Mouse (Mus musculus) midbrain, embryonic 16.5 days (tissue): ENCODE results near the gene Dagla. TPM values are rescaled to one million over a fixed set of nuclear protein-coding genes. Genes with fewer than 3 reads are reported as not detected.

Experiments
- ATAC-seq: fragments of 200-750 bp; cut with Nextera tagmentation; 2 replicates; pipeline ENCODE4 v1.8.0; 2017; ENCODE audit warnings: moderate TSS enrichment
- H3K27ac ChIP-seq: fragments of 300-500 bp; sonication (generic); 2 replicates; pipeline ENCODE4 v1.5.1; 2014; ENCODE audit warnings: mild to moderate bottlenecking, low read length, mixed read lengths
- H3K27me3 ChIP-seq: fragments of 300-500 bp; sonication (generic); 2 replicates; pipeline ENCODE4 v1.6.1; 2014; ENCODE audit warnings: low read depth, low read length, mixed read lengths; ENCODE audit not compliant: control insufficient read depth, insufficient read depth
- H3K36me3 ChIP-seq: fragments of 300-500 bp; sonication (generic); 2 replicates; pipeline ENCODE4 v1.6.1; 2014; ENCODE audit warnings: mild to moderate bottlenecking, low read length, moderate library complexity, mixed read lengths; ENCODE audit not compliant: control insufficient read depth, insufficient read depth
- H3K4me1 ChIP-seq: fragments of 300-500 bp; sonication (generic); 2 replicates; pipeline ENCODE4 v1.6.1; 2014; ENCODE audit warnings: mild to moderate bottlenecking, low read length, mixed read lengths; ENCODE audit not compliant: control insufficient read depth, insufficient read depth
- H3K4me2 ChIP-seq: fragments of 300-500 bp; sonication (generic); 2 replicates; pipeline ENCODE4 v1.6.1; 2014; ENCODE audit warnings: mild to moderate bottlenecking, low read length, mixed read lengths
- H3K4me3 ChIP-seq: fragments of 300-500 bp; sonication (generic); 2 replicates; pipeline ENCODE4 v1.5.1; 2014; ENCODE audit warnings: low read depth, mild to moderate bottlenecking, low read length, moderate library complexity, mixed read lengths
- H3K9ac ChIP-seq: fragments of 300-500 bp; sonication (generic); 2 replicates; pipeline ENCODE4 v1.6.1; 2014; ENCODE audit warnings: low read depth, low read length, mixed read lengths
- H3K9me3 ChIP-seq: fragments of 300-500 bp; sonication (generic); replicated peaks from 2 replicates; pipeline ENCODE4 v1.6.1; 2014; ENCODE audit warnings: mild to moderate bottlenecking, low read length, mixed read lengths; ENCODE audit not compliant: control insufficient read depth, poor library complexity, severe bottlenecking
- WGBS: fragments of 180-500 bp; shearing (Covaris S2); extraction: QIAGEN DNeasy Blood & Tissue Kit; methylation state at CpG from one replicate; pipeline ENCODE4 v1.1.7; 2014; 5-methylcytosine and 5-hydroxymethylcytosine counted together
- polyA plus RNA-seq: library from polyadenylated mRNA; unstranded; fragments of >200 nt; fragmentation: Nextera tagmentation; extraction: Ambion mirVana; gene quantifications from 2 replicates; pipeline ENCODE4 v1.2.1, GENCODE M21; 2015

Dagla gene
- polyA plus RNA-seq, 1 experiment from 2014 or later = 14.1 TPM

DNA sequence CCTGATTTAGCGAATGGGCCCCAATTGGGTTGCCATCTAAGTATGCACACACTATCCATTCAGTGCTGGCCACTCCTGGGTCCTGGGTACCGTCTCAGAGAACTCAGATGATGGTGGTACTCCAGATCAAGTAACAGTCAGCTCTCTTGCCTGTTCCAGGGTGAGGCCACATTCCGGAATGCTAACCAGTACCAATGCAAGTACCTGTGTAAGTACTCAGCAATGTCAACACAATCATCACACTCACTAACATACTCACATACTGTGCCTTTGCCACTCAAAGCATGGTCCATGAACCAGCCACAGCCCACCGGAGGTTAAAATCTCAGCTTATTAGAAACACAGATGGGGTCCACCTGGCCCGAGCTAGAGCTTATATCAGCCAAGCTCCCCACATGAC, 10.7 kb downstream of the Dagla start:
- H3K27me3 ChIP-seq = no peaks in the 10 kb centered on the region
- H3K9ac ChIP-seq = no peak overlapping the region
- H3K4me2 ChIP-seq = no peak overlapping the region
- 90% methylated on average over 5 of the region's 5 CpGs for WGBS
- H3K36me3 ChIP-seq = no peaks in the 10 kb centered on the region
- no peak for ATAC-seq
- H3K4me1 ChIP-seq = peaks cover 25% of the 10 kb centered on the region
- no peaks in the 10 kb centered on the region for H3K9me3 ChIP-seq
- H3K4me3 ChIP-seq = no peak overlapping the region
- H3K27ac ChIP-seq = peak overlapping the region; percentile 72

DNA sequence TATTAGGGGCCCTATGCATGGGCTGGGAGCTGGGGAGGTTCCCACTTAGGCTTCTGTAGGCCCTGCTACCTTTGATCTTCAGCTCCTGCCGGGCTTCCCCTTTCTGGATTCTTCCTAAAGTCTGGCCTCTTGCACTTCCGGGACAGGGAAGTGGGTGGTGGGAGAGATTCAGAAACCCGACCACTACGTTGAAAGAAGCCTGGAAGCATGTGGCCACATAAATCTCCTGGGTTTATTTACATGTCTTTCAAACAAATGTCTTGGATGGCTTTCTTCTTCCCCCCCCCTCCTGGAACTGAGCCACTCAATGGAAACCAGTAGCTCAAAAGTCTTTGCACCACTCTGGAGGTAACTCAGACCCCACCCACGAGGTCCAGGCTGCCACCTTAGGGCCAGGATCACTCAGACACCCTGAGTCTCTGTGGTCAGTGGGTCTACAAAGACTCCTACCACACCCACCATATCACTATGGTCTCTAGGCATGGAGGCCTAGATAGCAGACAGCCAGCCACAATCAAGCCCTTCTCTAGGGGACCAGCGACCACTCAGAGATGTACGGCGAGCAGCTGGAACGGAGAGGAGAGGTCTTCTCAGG, 12.7 kb downstream of the Dagla start:
- Histone ChIP-seq H3K9ac (no peak overlapping the region), H3K27ac (no peak overlapping the region), H3K4me1 (peaks cover 24% of the 10 kb centered on the region), H3K4me3 (no peak overlapping the region), H3K9me3 (no peaks in the 10 kb centered on the region), H3K4me2 (no peak overlapping the region), H3K36me3 (no peaks in the 10 kb centered on the region), H3K27me3 (no peaks in the 10 kb centered on the region)
- no peak for ATAC-seq
- WGBS = 79% methylated on average over 9 of the region's 9 CpGs

DNA sequence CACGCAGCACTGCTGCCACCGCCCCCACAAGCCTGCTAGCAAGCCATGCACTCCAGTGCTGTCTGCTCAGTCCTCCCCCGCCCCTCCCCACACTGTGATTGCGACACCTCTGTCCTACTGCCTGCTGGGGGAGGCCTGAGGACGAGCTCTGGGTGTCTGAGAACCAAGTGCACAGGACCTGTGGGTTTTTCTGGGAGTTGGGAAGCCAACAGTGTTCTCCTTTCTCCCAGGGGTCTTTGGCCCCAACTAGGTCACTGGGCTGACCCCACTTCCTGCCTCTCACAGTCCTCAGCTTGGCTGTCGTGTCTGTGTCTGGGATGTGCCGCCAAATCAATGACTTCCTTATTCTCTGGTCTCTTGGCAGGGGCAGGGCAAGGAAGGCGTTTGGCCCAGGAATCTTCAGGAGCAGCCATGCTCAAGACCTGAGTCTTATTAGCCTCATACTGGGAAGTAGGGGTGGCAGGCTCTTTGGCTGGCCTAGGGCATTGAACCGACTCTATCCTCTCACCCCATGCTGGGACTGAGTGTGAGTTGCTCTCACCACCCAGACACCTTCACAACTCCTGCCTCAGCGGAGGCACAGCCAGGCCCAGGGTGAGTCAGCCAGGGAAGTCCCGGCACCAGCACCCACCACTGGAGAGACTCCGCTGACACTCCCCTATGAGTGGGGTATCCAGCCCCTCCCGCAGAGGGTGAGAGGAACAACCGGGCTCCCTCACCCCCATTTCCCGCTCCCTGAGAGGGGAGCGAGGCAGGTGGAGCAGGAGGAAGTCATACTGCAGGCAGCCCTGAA, 14.3 kb downstream of the Dagla start:
- WGBS = 74% methylated on average over 16 of the region's 16 CpGs
- H3K27ac ChIP-seq = no peak overlapping the region

GRCm38 (mm10) chr19:10289609-10290150, 15.0 kb downstream of the Dagla start:
- no peaks in the 10 kb centered on the region for H3K9me3 ChIP-seq
- H3K4me3 ChIP-seq = no peak overlapping the region
- no peaks in the 10 kb centered on the region for H3K27me3 ChIP-seq
- no peak overlapping the region for H3K4me2 ChIP-seq
- 80% methylated on average over 4 of the region's 4 CpGs for WGBS
- no peak overlapping the region for H3K27ac ChIP-seq
- H3K4me1 ChIP-seq = peaks cover 6% of the 10 kb centered on the region
- no peak overlapping the region for H3K9ac ChIP-seq
- no peaks in the 10 kb centered on the region for H3K36me3 ChIP-seq
- no peak for ATAC-seq

More for the DNA sequence above, 14.3 kb downstream of the Dagla start:
- Histone ChIP-seq H3K27me3 (no peaks in the 10 kb centered on the region), H3K4me1 (peaks cover 13% of the 10 kb centered on the region), H3K9ac (no peak overlapping the region), H3K4me2 (no peak overlapping the region), H3K4me3 (no peak overlapping the region), H3K9me3 (no peaks in the 10 kb centered on the region), H3K36me3 (no peaks in the 10 kb centered on the region)
- no peak for ATAC-seq

GRCm38 (mm10) chr19:10288125-10289040, 16.3 kb downstream of the Dagla start:
- H3K4me3 ChIP-seq = no peak overlapping the region
- ATAC-seq = no peak
- no peaks in the 10 kb centered on the region for H3K27me3 ChIP-seq
- no peak overlapping the region for H3K4me2 ChIP-seq
- H3K27ac ChIP-seq = no peak overlapping the region
- no peaks in the 10 kb centered on the region for H3K4me1 ChIP-seq
- no peaks in the 10 kb centered on the region for H3K36me3 ChIP-seq
- WGBS = 87% methylated on average over 8 of the region's 8 CpGs
- no peak overlapping the region for H3K9ac ChIP-seq
- no peaks in the 10 kb centered on the region for H3K9me3 ChIP-seq

DNA sequence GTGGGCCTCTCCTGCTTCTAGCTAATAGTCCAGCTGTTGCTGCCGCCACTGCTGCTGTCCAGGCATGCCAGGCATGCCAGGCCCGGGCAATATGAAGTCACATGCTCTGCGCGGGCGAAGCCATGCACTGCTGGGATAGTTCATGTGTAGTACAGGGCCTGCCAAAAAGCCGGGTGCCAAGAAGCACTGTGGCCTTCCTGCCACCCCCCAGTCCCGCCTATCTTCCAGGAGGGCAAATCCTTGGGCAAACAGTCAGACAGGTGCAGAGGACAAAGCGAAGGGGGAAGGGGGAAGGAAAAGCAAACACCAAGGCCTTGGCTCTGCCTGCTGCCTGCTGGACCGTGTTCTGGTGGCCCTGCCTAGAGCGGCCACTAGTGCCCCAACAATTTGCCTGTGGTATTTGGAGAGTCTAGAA, 18.2 kb downstream of the Dagla start:
- H3K4me1 ChIP-seq = no peaks in the 10 kb centered on the region
- no peak for ATAC-seq
- 88% methylated on average over 10 of the region's 10 CpGs for WGBS

DNA sequence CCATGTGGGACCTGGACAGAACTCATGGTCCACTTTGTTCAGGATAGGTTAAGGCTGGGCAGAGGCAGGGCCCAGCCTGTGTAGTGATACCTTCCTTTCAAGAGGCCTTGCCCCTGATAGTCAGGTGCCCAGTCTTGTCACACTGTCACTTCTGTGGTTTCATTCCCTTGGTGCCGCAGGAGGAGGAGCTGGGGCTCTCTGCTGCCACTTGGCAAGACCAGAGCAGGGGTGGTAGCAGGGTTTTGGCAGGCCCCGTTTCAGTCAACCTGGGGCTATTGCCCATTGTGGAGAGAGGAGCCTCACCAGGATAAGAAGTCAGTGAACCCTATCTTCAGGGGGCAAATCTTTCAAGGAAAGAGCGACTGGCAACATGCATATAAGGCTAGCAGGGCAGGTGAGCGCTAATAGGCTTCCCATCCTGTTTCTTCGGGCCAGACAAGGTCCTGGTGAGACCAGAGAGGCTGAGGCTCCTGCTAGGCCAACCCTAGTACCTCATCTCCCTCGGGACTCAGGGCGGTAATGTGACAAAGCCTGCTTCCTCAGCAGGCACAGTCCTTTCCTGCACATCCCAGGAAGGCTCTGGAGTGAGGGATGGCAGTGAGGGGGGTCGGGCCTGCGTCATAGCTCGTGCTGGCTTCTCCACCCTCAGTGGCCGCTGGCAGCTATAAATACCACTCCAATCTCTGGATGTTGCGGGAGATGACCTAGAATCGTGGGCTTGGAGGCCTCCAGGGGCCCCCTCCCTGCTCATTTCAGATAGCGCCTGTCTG, 23.7 kb downstream of the Dagla start:
- H3K36me3 ChIP-seq = no peaks in the 10 kb centered on the region
- no peaks in the 10 kb centered on the region for H3K9me3 ChIP-seq
- H3K4me1 ChIP-seq = peaks cover 13% of the 10 kb centered on the region; the same call in 1 of the 2 replicates
- ATAC-seq = no peak
- no peak overlapping the region for H3K9ac ChIP-seq
- H3K27ac ChIP-seq = no peak overlapping the region
- H3K27me3 ChIP-seq = no peaks in the 10 kb centered on the region
- H3K4me2 ChIP-seq = no peak overlapping the region
- WGBS = 71% methylated on average over 14 of the region's 14 CpGs
- no peak overlapping the region for H3K4me3 ChIP-seq

More for the DNA sequence above, 18.2 kb downstream of the Dagla start:
- Histone ChIP-seq H3K9ac (no peak overlapping the region), H3K4me3 (no peak overlapping the region), H3K9me3 (no peaks in the 10 kb centered on the region), H3K27me3 (no peaks in the 10 kb centered on the region), H3K36me3 (no peaks in the 10 kb centered on the region), H3K4me2 (no peak overlapping the region), H3K27ac (no peak overlapping the region)

DNA sequence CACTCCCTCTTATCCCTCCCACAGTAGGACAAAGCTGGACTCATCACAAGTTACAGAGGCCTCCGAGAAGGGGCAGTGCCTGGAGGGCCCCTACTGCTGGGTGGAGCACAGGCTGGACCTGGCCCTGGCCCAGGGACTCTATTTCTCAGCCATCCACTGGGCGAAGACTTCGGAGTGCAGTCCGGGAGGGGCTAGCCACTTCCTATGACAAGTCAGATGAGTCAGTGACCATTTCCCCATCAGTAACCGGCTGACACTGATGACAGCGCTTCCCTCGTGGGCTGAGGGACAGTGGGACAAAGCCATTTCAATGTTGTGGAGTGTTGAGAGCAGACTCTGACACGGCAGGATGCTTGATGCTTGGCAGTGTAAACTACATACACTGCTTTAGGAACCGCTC, 25.0 kb downstream of the Dagla start:
- no peak overlapping the region for H3K4me3 ChIP-seq
- WGBS = 92% methylated on average over 9 of the region's 9 CpGs
- no peak overlapping the region for H3K4me2 ChIP-seq
- no peak overlapping the region for H3K9ac ChIP-seq
- H3K36me3 ChIP-seq = no peaks in the 10 kb centered on the region
- no peak for ATAC-seq
- H3K9me3 ChIP-seq = no peaks in the 10 kb centered on the region
- H3K4me1 ChIP-seq = peaks cover 13% of the 10 kb centered on the region; the same call in 1 of the 2 replicates
- no peaks in the 10 kb centered on the region for H3K27me3 ChIP-seq
- no peak overlapping the region for H3K27ac ChIP-seq
